Mouse (Mus musculus): ENCODE data around the gene Hrc.

DNA sequence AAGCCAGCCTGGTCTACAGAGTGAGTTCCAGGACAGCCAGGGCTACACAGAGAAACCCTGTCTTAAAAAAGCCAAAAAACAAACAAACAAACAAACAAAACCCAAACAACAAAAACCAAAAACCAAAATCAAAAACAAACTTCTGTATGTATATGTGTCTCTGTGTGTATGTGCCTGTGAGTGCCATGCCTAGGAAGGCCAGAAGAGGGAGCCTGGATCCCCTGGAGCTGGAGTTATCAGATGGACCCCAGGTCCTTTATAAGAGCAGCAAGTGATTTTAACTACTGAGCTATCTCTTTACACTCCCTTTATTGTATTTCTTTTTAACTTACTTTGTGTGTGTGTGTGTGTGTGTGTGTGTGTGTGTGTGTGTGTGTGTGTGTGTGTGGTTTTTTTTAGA, 9.3 kb upstream of the Hrc start:
- TF ChIP-seq POLR2A (IDR thresholded peaks at IDR 0.05; ENCODE audit: control insufficient read depth in 1 of 2, insufficient read depth in 1 of 2, low read depth in 1 of 2, low read length in 2 of 2, poor library complexity in 1 of 2) (no peak), SMC3 (IDR thresholded peaks at IDR 0.05; ENCODE audit: low read depth, low read length) (no peak), CTCF (IDR thresholded peaks at IDR 0.05 in 2 of 3, conservative IDR thresholded peaks at IDR 0.05 in 1 of 3; ENCODE audit: control insufficient read depth in 1 of 3, insufficient read depth in 1 of 3, low read depth in 2 of 3, low read length in 3 of 3, poor library complexity in 1 of 3, severe bottlenecking in 1 of 3) (peak; percentile 24 to 40 (median 33)), USF1 (IDR thresholded peaks at IDR 0.05; ENCODE audit: low read depth, low read length) (no peak), CHD2 (IDR thresholded peaks at IDR 0.05; ENCODE audit: low read length) (no peak), MAFK (IDR thresholded peaks at IDR 0.05; ENCODE audit: borderline replicate concordance, low read depth, low read length) (no peak), ZC3H11A (IDR thresholded peaks at IDR 0.05; ENCODE audit: low read depth, low read length) (no peak), MAX (IDR thresholded peaks at IDR 0.05; ENCODE audit: low read length) (no peak), ZNF384 (IDR thresholded peaks at IDR 0.05; ENCODE audit: low read depth, low read length) (no peak), EP300 (IDR thresholded peaks at IDR 0.05; ENCODE audit: low read depth in 1 of 2, low read length in 2 of 2) (no peak), MXI1 (IDR thresholded peaks at IDR 0.05; ENCODE audit: low read depth, low read length) (no peak), CHD1 (IDR thresholded peaks at IDR 0.05; ENCODE audit: low read depth, low read length) (no peak), RAD21 (IDR thresholded peaks at IDR 0.05; ENCODE audit: low read depth, low read length) (no peak)
